Mouse (Mus musculus) heart, postnatal 4 days (tissue): ENCODE measurements around the gene Bmpr1b. TPM values are rescaled to one million over a fixed set of nuclear protein-coding genes. Genes with fewer than 3 reads are reported as not detected.

ENCODE experiments used
- DNase-seq: peaks from one replicate; pipeline ENCODE4 v3.0.0; 2021
- total RNA-seq, 2 experiments: library from RNA; stranded (reverse); gene quantifications; 2 replicates each; pipeline ENCODE4 v1.2.3; 2021

Gene Bmpr1b
- total RNA-seq, 2 experiments from 2014 or later = 0.24 to 0.70 TPM

- no peak for DNase-seq
Observed at GRCm38 (mm10) chr3:142019716-142020115, 149.5 kb downstream of the Bmpr1b start.

- no peak for DNase-seq
Observed at GRCm38 (mm10) chr3:141984548-141984947, 184.7 kb downstream of the Bmpr1b start.

- no peak for DNase-seq
Observed at GRCm38 (mm10) chr3:141981613-141982432, 187.4 kb downstream of the Bmpr1b start.

GRCm38 (mm10) chr3:141966244-141966643, 203.0 kb downstream of the Bmpr1b start:
- no peak for DNase-seq

- DNase-seq = no peak
Observed at GRCm38 (mm10) chr3:141952931-141953330, 216.3 kb downstream of the Bmpr1b start.

GRCm38 (mm10) chr3:141950642-141951041, 218.6 kb downstream of the Bmpr1b start:
- DNase-seq = no peak

GRCm38 (mm10) chr3:141948506-141948905, 220.7 kb downstream of the Bmpr1b start:
- DNase-seq = no peak

GRCm38 (mm10) chr3:141948096-141948495, 221.1 kb downstream of the Bmpr1b start:
- DNase-seq = no peak

GRCm38 (mm10) chr3:141946846-141947245, 222.4 kb downstream of the Bmpr1b start:
- DNase-seq = no peak

GRCm38 (mm10) chr3:141943317-141943742, 225.9 kb downstream of the Bmpr1b start:
- DNase-seq = no peak

- DNase-seq = no peak
Observed at GRCm38 (mm10) chr3:141940207-141940606, 229.0 kb downstream of the Bmpr1b start.

- no peak for DNase-seq
Observed at GRCm38 (mm10) chr3:141936594-141937272, 232.5 kb downstream of the Bmpr1b start.

GRCm38 (mm10) chr3:141932956-141933355, 236.3 kb downstream of the Bmpr1b start:
- DNase-seq = peak; percentile 33

GRCm38 (mm10) chr3:141931372-141932092, 237.7 kb downstream of the Bmpr1b start:
- no peak for DNase-seq

GRCm38 (mm10) chr3:141923442-141923841, 245.8 kb downstream of the Bmpr1b start:
- no peak for DNase-seq

GRCm38 (mm10) chr3:141921161-141921560, 248.1 kb downstream of the Bmpr1b start:
- no peak for DNase-seq

- DNase-seq = no peak
Observed at GRCm38 (mm10) chr3:141919661-141920060, 249.6 kb downstream of the Bmpr1b start.

GRCm38 (mm10) chr3:141917166-141917565, 252.1 kb downstream of the Bmpr1b start:
- no peak for DNase-seq

- no peak for DNase-seq
Observed at GRCm38 (mm10) chr3:141915995-141916394, 253.2 kb downstream of the Bmpr1b start.

GRCm38 (mm10) chr3:141914588-141914987, 254.6 kb downstream of the Bmpr1b start:
- DNase-seq = no peak

- no peak for DNase-seq
Observed at GRCm38 (mm10) chr3:141909136-141909535, 260.1 kb downstream of the Bmpr1b start.

GRCm38 (mm10) chr3:141905903-141906623, 263.2 kb downstream of the Bmpr1b start:
- no peak for DNase-seq
